Mouse (Mus musculus) urinary bladder, postnatal 4 days (tissue): Measurements from ENCODE around the gene Gga3.

Source experiments
- DNase-seq, 2 experiments: peaks; one replicate each; pipeline ENCODE4 v3.0.0; 2021 to 2022; ENCODE audit warnings: low spot score in 2 of 2

Gga3 gene

GRCm38 (mm10) chr11:115564064-115564809 is 39.6 kb downstream of the Gga3 start, which contains the start of gene Nup85:
Gene Nup85, plus strand, starts transcription at chr11:115564434.
- DNase-seq = peak; percentile 95 to 99

DNA sequence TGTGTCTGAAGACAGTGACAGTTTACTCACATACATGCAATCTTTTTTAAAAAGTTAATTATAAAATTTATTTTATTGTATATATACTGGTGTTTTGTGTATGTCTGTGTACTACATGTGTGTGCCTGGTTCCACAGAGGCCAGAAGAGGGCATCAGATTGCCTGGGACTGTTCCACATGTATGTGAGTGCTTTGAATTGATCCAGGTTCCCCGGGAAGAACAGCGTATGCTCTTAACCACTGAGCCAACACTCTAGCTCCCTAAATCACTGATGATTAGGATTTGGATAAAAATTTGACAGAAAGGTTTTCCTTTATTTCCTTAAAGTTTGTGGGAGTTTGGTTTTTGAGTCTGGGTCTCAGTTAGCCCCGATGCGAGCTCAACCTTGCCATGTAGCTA is 40.4 kb downstream of the Gga3 start:
- no peak for DNase-seq

GRCm38 (mm10) chr11:115555717-115556116 is 48.1 kb downstream of the Gga3 start:
- no peak for DNase-seq

DNA sequence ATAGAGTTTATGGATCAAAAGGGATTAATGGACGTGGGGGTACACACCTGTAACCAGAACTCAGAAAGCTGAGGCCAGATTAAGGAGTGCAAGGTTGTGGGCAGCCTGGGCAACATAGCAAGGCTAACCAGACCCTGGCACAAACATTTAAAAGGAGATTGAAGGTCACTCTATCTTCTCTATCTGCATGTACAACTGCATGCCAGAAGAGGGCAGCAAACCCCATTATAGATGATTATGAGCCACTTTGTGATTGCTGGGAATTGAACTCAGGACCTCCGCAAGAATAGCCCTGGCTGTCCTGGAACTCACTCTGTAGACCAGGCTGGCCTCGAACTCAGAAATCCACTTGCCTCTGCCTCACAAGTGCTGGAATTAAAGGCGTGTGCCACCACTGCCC is 51.1 kb downstream of the Gga3 start:
- DNase-seq = no peak

DNA sequence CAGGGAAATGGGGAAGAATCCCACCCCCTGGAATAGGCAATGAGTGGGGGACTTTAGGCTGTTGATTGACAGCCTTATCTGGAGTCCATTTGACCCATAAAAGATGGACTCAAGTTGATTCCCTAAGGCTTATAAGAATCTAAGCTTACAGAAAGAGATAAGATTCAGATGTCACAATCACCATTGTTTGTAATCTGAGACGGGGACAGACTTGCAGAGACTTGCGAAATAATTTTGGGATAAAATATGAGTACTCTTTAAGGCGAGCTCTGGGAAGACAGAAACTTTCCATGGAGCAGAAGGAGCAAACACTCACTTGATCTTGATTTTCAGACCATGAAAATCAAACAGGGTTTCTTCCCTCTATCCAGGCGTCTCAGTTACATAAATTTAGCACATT is 60.3 kb downstream of the Gga3 start:
- DNase-seq = no peak

- no peak for DNase-seq
Measured at GRCm38 (mm10) chr11:115538045-115538444, 65.8 kb downstream of the Gga3 start.

DNA sequence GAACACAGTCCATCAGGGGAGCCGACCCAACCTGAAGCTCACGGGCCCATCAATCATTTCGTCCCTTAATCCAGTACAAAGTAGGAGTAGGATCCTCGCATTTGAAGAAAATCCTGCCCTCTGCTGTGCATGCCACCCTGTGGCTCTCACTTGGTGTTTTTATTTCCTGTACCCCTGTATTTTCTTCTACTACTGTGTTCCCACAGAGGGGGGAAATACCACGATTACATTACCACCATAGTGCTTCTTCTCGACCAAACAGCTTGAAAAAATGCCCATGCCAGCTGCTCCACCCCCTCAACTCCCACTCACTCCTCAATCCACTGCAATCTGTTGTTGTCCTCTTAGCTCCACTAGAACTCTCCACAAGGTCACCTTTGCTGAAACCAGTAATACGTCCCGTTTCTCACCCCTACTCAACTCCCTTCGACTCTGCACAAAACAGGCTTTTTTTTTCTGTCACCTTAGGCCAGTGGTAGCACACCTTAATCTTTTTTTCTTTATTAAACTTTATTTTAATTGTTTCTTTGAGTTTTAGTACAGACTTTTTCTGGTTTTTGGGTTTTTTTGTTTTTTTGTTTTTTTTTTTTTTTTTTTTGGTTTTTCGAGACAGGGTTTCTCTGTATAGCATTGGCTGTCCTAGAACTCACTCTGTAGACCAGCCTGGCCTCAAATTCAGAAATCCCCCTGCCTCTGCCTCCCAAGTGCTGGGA is 66.8 kb downstream of the Gga3 start:
- DNase-seq = no peak

DNA sequence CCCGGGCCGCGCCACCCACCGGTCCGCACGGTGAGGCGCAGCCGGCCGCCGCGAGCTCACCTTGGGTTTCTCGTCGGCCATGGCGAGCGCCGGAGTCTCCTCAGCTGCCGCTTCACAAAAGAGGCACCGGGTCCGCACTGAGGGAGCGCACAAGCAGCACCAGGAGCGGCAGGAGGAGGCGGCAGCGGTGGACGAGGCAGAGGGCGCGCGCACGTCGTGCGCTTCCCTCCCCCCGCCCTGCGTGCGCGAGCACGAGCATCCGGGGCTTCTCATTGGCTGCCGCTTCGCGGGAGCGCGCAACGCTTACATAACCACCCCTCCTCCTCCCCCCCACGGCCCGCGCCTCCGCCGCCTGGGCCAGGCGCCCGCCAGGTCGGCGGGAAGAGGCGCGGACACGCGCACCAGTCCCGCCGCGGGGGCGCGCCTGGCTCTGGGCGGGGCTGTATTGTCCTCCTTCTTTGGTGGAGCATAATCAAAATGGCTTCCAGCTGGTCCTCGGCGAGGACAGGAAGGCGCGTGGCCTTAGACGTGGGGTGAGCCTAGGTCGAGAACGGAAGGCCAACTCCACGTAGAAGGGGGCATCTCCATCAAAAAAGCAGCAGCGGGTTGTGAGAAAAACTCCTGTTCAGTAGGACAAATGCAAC is 67.7 kb downstream of the Gga3 start, which contains the start of gene Sumo2:
Gene Sumo2 (minus strand): TSS at position 239 of the 644 bp plus-strand sequence.
- DNase-seq = peak; percentile 99

DNA sequence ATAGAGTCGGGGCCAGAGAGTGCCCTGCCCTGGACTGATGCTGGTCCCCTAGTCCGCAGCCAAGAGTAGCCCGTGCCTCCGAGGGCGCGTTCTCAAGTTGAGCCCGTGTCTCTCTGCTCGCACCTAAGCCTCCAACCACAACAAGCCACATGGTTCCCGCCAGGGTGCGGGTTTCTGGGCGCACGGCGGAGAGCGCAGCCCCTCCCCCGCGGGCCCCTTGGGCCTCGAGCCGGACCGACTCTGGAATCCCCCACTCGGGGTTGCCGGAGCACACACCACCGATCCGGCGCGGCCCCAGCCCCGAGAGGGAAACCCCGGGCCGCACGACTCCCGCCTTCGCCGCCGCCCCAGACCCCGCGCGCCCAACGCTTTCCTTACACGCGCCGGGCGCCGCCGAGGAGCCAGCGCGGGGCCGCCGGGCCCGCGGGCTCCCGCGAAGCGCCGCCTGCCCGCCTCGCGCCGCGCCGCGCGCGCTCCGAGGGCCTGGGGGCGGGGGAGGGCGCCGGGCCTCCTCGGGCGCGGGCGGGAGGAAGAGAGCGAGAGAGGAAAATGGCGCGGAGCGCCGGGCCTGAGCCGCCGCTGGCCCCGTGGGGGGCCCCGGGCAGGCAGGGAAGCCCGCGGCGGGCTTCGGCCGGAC is 68.3 kb downstream of the Gga3 start:
- DNase-seq = peak; percentile 64 to 70

GRCm38 (mm10) chr11:115534759-115535371 is 69.0 kb downstream of the Gga3 start:
- no peak for DNase-seq
